Mouse (Mus musculus) stomach, postnatal 0 days (tissue): ENCODE measurements around the gene Srebf2.

ENCODE experiments used
- CTCF ChIP-seq: IDR thresholded peaks from 2 replicates; pipeline ENCODE4 v1.5.1; 2016; ENCODE audit warnings: antibody characterized with exemption, low read depth, mild to moderate bottlenecking, moderate library complexity
- EP300 ChIP-seq: optimal IDR thresholded peaks from 2 replicates; pipeline ENCODE3; 2016; ENCODE audit warnings: antibody characterized with exemption

GRCm38 (mm10) chr15:82169671-82170070 is 22.7 kb downstream of the Srebf2 start:
- TF ChIP-seq CTCF: no peak
- no peak for TF ChIP-seq EP300
